Comparison of ENCODE assay signal across 25 mouse cellular contexts in genomic region chr12:79787538-79787937, GRCm38 (mm10).
A peak's percentile ranks its signal among the peaks of the same experiment; 100 is the strongest.
DNase-seq lines count a peak whose midpoint lies in the region; ATAC-seq and TF ChIP-seq lines count a peak whose summit lies in the region.
"Had no signal": no experiment of that assay in that cellular context is flagged by ENCODE, and none has a peak within 500 bp of the region (broad histone marks: within the 10 kb centered on the region; RNA-seq: fewer than 3 reads in every experiment).

No protein-coding gene starts in this region.

- no peak overlapping the region for H3K4me2 ChIP-seq in kidney, postnatal 0 days (ENCODE audit: low read length)
- H3K4me2 ChIP-seq: heart, embryonic 11.5 days; limb, embryonic 13.5 days; liver, embryonic 12.5 days; neural tube, embryonic 13.5 days had no signal

- no peak for ATAC-seq in kidney, postnatal 0 days (replicated peaks; ENCODE audit: low FRiP score, low read depth)
- ATAC-seq: forebrain, postnatal 0 days; hindbrain, embryonic 16.5 days; intestine, embryonic 16.5 days; liver, embryonic 12.5 days had no signal

- 54% methylated on average over 10 of the region's 10 CpGs for WGBS in kidney, postnatal 0 days

- no peak for TF ChIP-seq CTCF in gastrocnemius, adult 2 months (IDR thresholded peaks at IDR 0.05)
- no peak for TF ChIP-seq CTCF in kidney, postnatal 0 days (IDR thresholded peaks at IDR 0.05; ENCODE audit: low read depth)

- H3K4me1 ChIP-seq in kidney, postnatal 0 days (replicated peaks; ENCODE audit: insufficient read depth, low read length): 0 out of 2 replicates have a peak, but pooled peaks cover 8% of the 10 kb centered on the region
- no peaks in the 10 kb centered on the region for H3K4me1 ChIP-seq in brown adipose tissue, adult 24 weeks (ENCODE audit: control insufficient read depth, insufficient read depth, insufficient read length, low read length)
- H3K4me1 ChIP-seq: liver, embryonic 12.5 days; neural tube, embryonic 13.5 days had no signal

- intact Hi-C loops in gastrocnemius, adult 2 months (cut with DNase I): no loop called here
- intact Hi-C loops in gastrocnemius, postnatal 14 days (cut with DNase I; ENCODE audit: low total_unique reads): no loop called here

- H3K36me3 ChIP-seq in kidney, postnatal 0 days (ENCODE audit: insufficient read depth, low read length): no peaks in the 10 kb centered on the region
- H3K36me3 ChIP-seq: limb, embryonic 13.5 days; neural tube, embryonic 13.5 days had no signal

- peak overlapping the region; percentile 43 for H3K27ac ChIP-seq in gastrocnemius, adult 2 months
- peak overlapping the region; percentile 25; the same call in 1 of the 2 replicates for H3K27ac ChIP-seq in kidney, postnatal 0 days
- H3K27ac ChIP-seq in brown adipose tissue, adult 24 weeks (replicated peaks; ENCODE audit: low read depth, low read length): peak overlapping the region; percentile 10; the same call in 1 of the 2 replicates
- H3K27ac ChIP-seq: limb, embryonic 13.5 days; liver, embryonic 12.5 days; neural tube, embryonic 13.5 days; stomach, postnatal 0 days had no signal

- H3K27me3 ChIP-seq in kidney, postnatal 0 days (ENCODE audit: insufficient read depth, low read length): no peaks in the 10 kb centered on the region
- H3K27me3 ChIP-seq: limb, embryonic 13.5 days; liver, embryonic 12.5 days; neural tube, embryonic 13.5 days had no signal

- H3K9ac ChIP-seq in kidney, postnatal 0 days (ENCODE audit: low read depth, low read length): no peak overlapping the region
- H3K9ac ChIP-seq: forebrain, postnatal 0 days; limb, embryonic 13.5 days; liver, embryonic 12.5 days; neural tube, embryonic 13.5 days had no signal

- H3K4me3 ChIP-seq in gastrocnemius, adult 2 months: no peak overlapping the region
- no peak overlapping the region for H3K4me3 ChIP-seq in kidney, postnatal 0 days (replicated peaks; ENCODE audit: low read depth, low read length)
- H3K4me3 ChIP-seq in brown adipose tissue, adult 24 weeks (ENCODE audit: insufficient read depth, low read depth, low read length): no peak overlapping the region
- H3K4me3 ChIP-seq: limb, embryonic 13.5 days; liver, embryonic 12.5 days; neural tube, embryonic 13.5 days had no signal

- no peaks in the 10 kb centered on the region; the same call in 1 of the 2 replicates for H3K9me3 ChIP-seq in kidney, postnatal 0 days (replicated peaks; ENCODE audit: low read length)

- no peak for DNase-seq in gastrocnemius, adult 2 months
- DNase-seq in gastrocnemius, postnatal 14 days: no peak
- DNase-seq in kidney, postnatal 0 days (ENCODE audit: low spot score): peak; percentile 48
- DNase-seq in kidney, adult 11 months: no peak
- DNase-seq in retina, embryonic 14.5 days (ENCODE audit: low spot score): peak; percentile 34
- no peak for DNase-seq in frontal cortex, postnatal 14 days (ENCODE audit: low spot score in 2 of 2)
- DNase-seq: adrenal gland, postnatal 10 days; cerebellum, adult 2 months; cerebellum, postnatal 36 days; embryo, embryonic 11 days; forebrain, postnatal 0 days; kidney, postnatal 14 days; layer of hippocampus, postnatal 36 days; lung, adult 18-20 months; midbrain, embryonic 14.5 days; thymus, adult 2 months; thymus, postnatal 4 days had no signal

Comparison
In these comparisons a context has a peak if more than half of its experiments do, and no peak if none do; other contexts are left out.
1. DNase-seq: peak in kidney, postnatal 0 days (single experiment) and retina, embryonic 14.5 days (single experiment); none in gastrocnemius, adult 2 months (single experiment), gastrocnemius, postnatal 14 days (single experiment), kidney, adult 11 months (single experiment) and frontal cortex, postnatal 14 days (0 of 2).
2. Peak in every context shown above with its lines, with median percentiles within 50 percentile points of each other: H3K27ac ChIP-seq.